Mouse (Mus musculus): ENCODE measurements around the gene Ccdc92. TPM values are rescaled to one million over a fixed set of nuclear protein-coding genes. Genes with fewer than 3 reads are reported as not detected.

Ccdc92 gene
- polyA plus RNA-seq, 1 experiment from 2014 or later, result 14.7 TPM

DNA sequence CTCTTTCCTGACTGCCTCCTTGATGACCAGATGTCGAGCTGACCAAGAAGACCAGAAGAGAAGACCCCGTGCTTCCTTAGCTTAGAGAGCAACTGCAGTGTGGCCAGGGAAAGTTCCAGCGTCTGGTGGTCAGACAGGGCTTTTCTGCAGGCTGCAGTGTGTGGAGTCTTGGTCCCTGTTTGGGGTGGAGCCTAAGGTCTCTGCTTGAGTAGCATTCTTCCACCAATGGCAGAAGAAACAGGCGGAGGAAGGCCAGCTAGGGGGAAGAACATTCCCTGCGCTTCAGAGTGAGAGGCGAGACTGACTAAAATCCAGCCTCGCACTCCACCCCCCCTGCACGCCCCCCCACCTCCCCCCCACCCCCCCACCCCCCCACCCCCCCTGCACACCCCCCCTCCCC, 33.9 kb upstream of the Ccdc92 start:
- ATAC-seq (ENCODE audit: low FRiP score) (no peak), DNase-seq (ENCODE audit: low spot score) (no peak)
- Histone ChIP-seq H3K4me2 (replicated peaks; ENCODE audit: low read depth, low read length) (no peak overlapping the region), H3K9me3 (ENCODE audit: control insufficient read depth, low read length) (no peaks in the 10 kb centered on the region), H3K4me3 (ENCODE audit: low read depth, low read length) (no peak overlapping the region), H3K36me3 (ENCODE audit: control insufficient read depth, insufficient read depth, low read length) (no peaks in the 10 kb centered on the region), H3K4me1 (replicated peaks; ENCODE audit: control insufficient read depth, insufficient read depth, low read length) (no peaks in the 10 kb centered on the region), H3K27ac (ENCODE audit: low read depth, low read length) (no peak overlapping the region), H3K9ac (ENCODE audit: low read depth, low read length) (no peak overlapping the region), H3K27me3 (ENCODE audit: control insufficient read depth, insufficient read depth, low read length) (no peaks in the 10 kb centered on the region)
- WGBS, result 37% methylated on average over 8 of the region's 8 CpGs

DNA sequence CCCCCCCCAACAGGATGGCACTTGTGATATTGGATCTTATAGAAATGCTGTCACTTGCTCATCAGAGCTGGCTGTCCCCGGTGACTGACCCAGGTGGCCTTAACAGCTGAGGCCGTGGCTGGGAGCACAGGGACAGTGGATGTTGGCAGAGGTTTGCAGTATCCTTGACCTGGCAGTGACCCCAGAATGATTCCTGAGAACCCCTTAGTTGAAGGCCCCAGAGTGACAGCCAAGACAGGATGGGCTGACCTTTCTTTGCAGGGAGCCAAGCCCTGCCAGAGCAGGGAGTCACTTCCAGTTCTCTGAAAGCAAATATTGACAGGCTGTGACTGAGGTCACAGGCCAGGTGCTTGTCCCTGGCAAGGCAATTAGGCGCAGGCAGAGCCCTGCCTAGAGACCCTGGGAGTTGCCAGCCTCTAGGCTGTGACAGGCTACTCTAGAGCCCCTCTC, 29.7 kb upstream of the Ccdc92 start:
- ATAC-seq (ENCODE audit: low FRiP score) (peak; percentile 53; the same call in 1 of the 2 replicates), DNase-seq (ENCODE audit: low spot score) (peak; percentile 27)
- no peaks in the 10 kb centered on the region for H3K9me3 ChIP-seq (ENCODE audit: control insufficient read depth, low read length)
- H3K4me2 ChIP-seq (replicated peaks; ENCODE audit: low read depth, low read length), result no peak overlapping the region
- WGBS, result 51% methylated on average over 3 of the region's 3 CpGs
- H3K9ac ChIP-seq (ENCODE audit: low read depth, low read length), result no peak overlapping the region
- H3K4me1 ChIP-seq (replicated peaks; ENCODE audit: control insufficient read depth, insufficient read depth, low read length), result no peaks in the 10 kb centered on the region
- no peak overlapping the region for H3K4me3 ChIP-seq (ENCODE audit: low read depth, low read length)
- peak overlapping the region; percentile 18; the same call in 1 of the 2 replicates for H3K27ac ChIP-seq (ENCODE audit: low read depth, low read length)
- H3K27me3 ChIP-seq (ENCODE audit: control insufficient read depth, insufficient read depth, low read length), result no peaks in the 10 kb centered on the region
- no peaks in the 10 kb centered on the region for H3K36me3 ChIP-seq (ENCODE audit: control insufficient read depth, insufficient read depth, low read length)

GRCm38 (mm10) chr5:124888661-124889060, 26.4 kb upstream of the Ccdc92 start:
- no peaks in the 10 kb centered on the region for H3K4me1 ChIP-seq (replicated peaks; ENCODE audit: control insufficient read depth, insufficient read depth, low read length)
- no peak overlapping the region for H3K4me2 ChIP-seq (replicated peaks; ENCODE audit: low read depth, low read length)
- no peaks in the 10 kb centered on the region for H3K9me3 ChIP-seq (ENCODE audit: control insufficient read depth, low read length)
- H3K4me3 ChIP-seq (ENCODE audit: low read depth, low read length), result no peak overlapping the region
- H3K36me3 ChIP-seq (ENCODE audit: control insufficient read depth, insufficient read depth, low read length), result peaks cover 2% of the 10 kb centered on the region; the same call in 1 of the 2 replicates
- ATAC-seq (ENCODE audit: low FRiP score), result no peak
- WGBS, result 91% methylated on average over 8 of the region's 8 CpGs
- H3K9ac ChIP-seq (ENCODE audit: low read depth, low read length), result no peak overlapping the region
- H3K27ac ChIP-seq (ENCODE audit: low read depth, low read length), result no peak overlapping the region
- no peaks in the 10 kb centered on the region for H3K27me3 ChIP-seq (ENCODE audit: control insufficient read depth, insufficient read depth, low read length)
- DNase-seq (ENCODE audit: low spot score), result no peak

GRCm38 (mm10) chr5:124883877-124884276, 21.7 kb upstream of the Ccdc92 start:
- Histone ChIP-seq H3K4me3 (ENCODE audit: low read depth, low read length) (no peak overlapping the region), H3K27ac (ENCODE audit: low read depth, low read length) (no peak overlapping the region), H3K9me3 (ENCODE audit: control insufficient read depth, low read length) (no peaks in the 10 kb centered on the region), H3K36me3 (ENCODE audit: control insufficient read depth, insufficient read depth, low read length) (peaks cover 5% of the 10 kb centered on the region; the same call in 1 of the 2 replicates), H3K4me1 (replicated peaks; ENCODE audit: control insufficient read depth, insufficient read depth, low read length) (no peaks in the 10 kb centered on the region; the same call in 1 of the 2 replicates), H3K4me2 (replicated peaks; ENCODE audit: low read depth, low read length) (no peak overlapping the region), H3K27me3 (ENCODE audit: control insufficient read depth, insufficient read depth, low read length) (no peaks in the 10 kb centered on the region), H3K9ac (ENCODE audit: low read depth, low read length) (no peak overlapping the region)
- 92% methylated on average over 6 of the region's 6 CpGs for WGBS
- DNase-seq (ENCODE audit: low spot score) (no peak), ATAC-seq (ENCODE audit: low FRiP score) (no peak)

DNA sequence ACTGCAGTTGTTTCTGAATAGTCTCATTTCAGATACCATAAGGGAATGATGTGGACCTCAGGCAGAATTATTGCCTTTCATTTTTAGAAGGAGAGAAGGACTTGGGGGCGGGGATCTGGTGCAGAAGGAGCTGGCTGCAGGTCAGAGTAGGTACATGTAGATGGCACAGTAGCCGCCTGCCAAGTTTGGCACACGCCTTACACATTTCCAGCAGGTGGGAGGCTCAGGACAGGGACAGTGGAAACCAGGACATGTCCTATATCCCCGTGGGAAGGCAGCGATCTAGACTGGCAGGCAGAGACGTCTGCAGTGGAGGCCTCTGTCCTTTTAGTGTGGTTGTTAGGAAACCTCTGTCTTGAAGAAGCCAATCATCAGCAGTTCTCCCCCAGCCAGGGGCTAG, 17.6 kb upstream of the Ccdc92 start:
- 0 out of 2 replicates have a peak, but pooled peaks cover 3% of the 10 kb centered on the region for H3K36me3 ChIP-seq (ENCODE audit: control insufficient read depth, insufficient read depth, low read length)

GRCm38 (mm10) chr5:124879251-124879650, 17.0 kb upstream of the Ccdc92 start:
- H3K36me3 ChIP-seq (ENCODE audit: control insufficient read depth, insufficient read depth, low read length), result 0 out of 2 replicates have a peak, but pooled peaks cover 3% of the 10 kb centered on the region

More for the DNA sequence above, 17.6 kb upstream of the Ccdc92 start:
- no peak for DNase-seq (ENCODE audit: low spot score)
- H3K27ac ChIP-seq (ENCODE audit: low read depth, low read length), result no peak overlapping the region
- 91% methylated on average over 6 of the region's 6 CpGs for WGBS
- no peaks in the 10 kb centered on the region for H3K27me3 ChIP-seq (ENCODE audit: control insufficient read depth, insufficient read depth, low read length)
- H3K4me1 ChIP-seq (replicated peaks; ENCODE audit: control insufficient read depth, insufficient read depth, low read length), result no peaks in the 10 kb centered on the region; the same call in 1 of the 2 replicates
- no peaks in the 10 kb centered on the region for H3K9me3 ChIP-seq (ENCODE audit: control insufficient read depth, low read length)
- no peak overlapping the region for H3K4me2 ChIP-seq (replicated peaks; ENCODE audit: low read depth, low read length)
- ATAC-seq (ENCODE audit: low FRiP score), result no peak
- H3K9ac ChIP-seq (ENCODE audit: low read depth, low read length), result no peak overlapping the region
- no peak overlapping the region for H3K4me3 ChIP-seq (ENCODE audit: low read depth, low read length)

GRCm38 (mm10) chr5:124873890-124874601, 11.8 kb upstream of the Ccdc92 start:
- DNase-seq (ENCODE audit: low spot score), result no peak
- no peaks in the 10 kb centered on the region for H3K4me1 ChIP-seq (replicated peaks; ENCODE audit: control insufficient read depth, insufficient read depth, low read length)
- no peak for ATAC-seq (ENCODE audit: low FRiP score)
- no peaks in the 10 kb centered on the region for H3K36me3 ChIP-seq (ENCODE audit: control insufficient read depth, insufficient read depth, low read length)
- H3K4me2 ChIP-seq (replicated peaks; ENCODE audit: low read depth, low read length), result no peak overlapping the region
- no peak overlapping the region for H3K9ac ChIP-seq (ENCODE audit: low read depth, low read length)
- no peaks in the 10 kb centered on the region for H3K9me3 ChIP-seq (ENCODE audit: control insufficient read depth, low read length)
- H3K4me3 ChIP-seq (ENCODE audit: low read depth, low read length), result no peak overlapping the region
- no peak overlapping the region for H3K27ac ChIP-seq (ENCODE audit: low read depth, low read length)
- no peaks in the 10 kb centered on the region for H3K27me3 ChIP-seq (ENCODE audit: control insufficient read depth, insufficient read depth, low read length)
- WGBS, result 88% methylated on average over 6 of the region's 6 CpGs

More at GRCm38 (mm10) chr5:124879251-124879650, 17.0 kb upstream of the Ccdc92 start:
- no peak overlapping the region for H3K4me2 ChIP-seq (replicated peaks; ENCODE audit: low read depth, low read length)
- H3K27me3 ChIP-seq (ENCODE audit: control insufficient read depth, insufficient read depth, low read length), result no peaks in the 10 kb centered on the region
- no peaks in the 10 kb centered on the region for H3K9me3 ChIP-seq (ENCODE audit: control insufficient read depth, low read length)
- no peak overlapping the region for H3K27ac ChIP-seq (ENCODE audit: low read depth, low read length)
- ATAC-seq (ENCODE audit: low FRiP score), result no peak
- WGBS, result 91% methylated on average over 4 of the region's 4 CpGs
- no peaks in the 10 kb centered on the region; the same call in 1 of the 2 replicates for H3K4me1 ChIP-seq (replicated peaks; ENCODE audit: control insufficient read depth, insufficient read depth, low read length)
- DNase-seq (ENCODE audit: low spot score), result no peak
- no peak overlapping the region for H3K4me3 ChIP-seq (ENCODE audit: low read depth, low read length)
- H3K9ac ChIP-seq (ENCODE audit: low read depth, low read length), result no peak overlapping the region

DNA sequence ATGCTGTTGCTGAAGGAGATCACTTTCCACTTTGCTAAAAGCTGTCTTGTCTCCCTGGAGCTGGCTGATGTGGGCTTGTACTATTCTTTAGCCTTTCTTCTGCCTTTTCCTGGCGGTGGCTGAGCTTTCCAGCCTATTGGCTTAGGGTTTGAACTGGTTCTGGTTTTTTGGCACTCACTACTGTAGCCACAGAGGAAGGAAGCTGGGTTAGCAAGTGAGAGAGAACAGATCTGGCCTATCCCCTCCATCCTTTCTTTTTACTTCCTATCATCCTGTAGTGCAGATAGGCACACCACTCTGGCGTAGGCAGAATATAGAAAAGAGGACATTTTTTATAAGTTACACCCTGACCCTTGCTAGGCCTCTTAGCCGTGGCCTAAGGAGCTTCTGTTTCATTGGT, 10.9 kb upstream of the Ccdc92 start:
- Histone ChIP-seq H3K4me1 (replicated peaks; ENCODE audit: control insufficient read depth, insufficient read depth, low read length) (no peaks in the 10 kb centered on the region), H3K4me3 (ENCODE audit: low read depth, low read length) (no peak overlapping the region), H3K27ac (ENCODE audit: low read depth, low read length) (no peak overlapping the region), H3K4me2 (replicated peaks; ENCODE audit: low read depth, low read length) (no peak overlapping the region), H3K27me3 (ENCODE audit: control insufficient read depth, insufficient read depth, low read length) (no peaks in the 10 kb centered on the region), H3K36me3 (ENCODE audit: control insufficient read depth, insufficient read depth, low read length) (no peaks in the 10 kb centered on the region), H3K9ac (ENCODE audit: low read depth, low read length) (no peak overlapping the region), H3K9me3 (ENCODE audit: control insufficient read depth, low read length) (no peaks in the 10 kb centered on the region)
- WGBS, result 86% methylated on average over 3 of the region's 3 CpGs
- DNase-seq (ENCODE audit: low spot score), result no peak
- ATAC-seq (ENCODE audit: low FRiP score), result no peak

GRCm38 (mm10) chr5:124872033-124872432, 9.8 kb upstream of the Ccdc92 start:
- Histone ChIP-seq H3K4me3 (ENCODE audit: low read depth, low read length) (no peak overlapping the region), H3K4me1 (replicated peaks; ENCODE audit: control insufficient read depth, insufficient read depth, low read length) (no peaks in the 10 kb centered on the region), H3K27ac (ENCODE audit: low read depth, low read length) (no peak overlapping the region), H3K27me3 (ENCODE audit: control insufficient read depth, insufficient read depth, low read length) (no peaks in the 10 kb centered on the region), H3K4me2 (replicated peaks; ENCODE audit: low read depth, low read length) (no peak overlapping the region), H3K36me3 (ENCODE audit: control insufficient read depth, insufficient read depth, low read length) (no peaks in the 10 kb centered on the region), H3K9me3 (ENCODE audit: control insufficient read depth, low read length) (no peaks in the 10 kb centered on the region), H3K9ac (ENCODE audit: low read depth, low read length) (no peak overlapping the region)
- WGBS, result 75% methylated on average over 2 of the region's 2 CpGs
- ATAC-seq (ENCODE audit: low FRiP score) (no peak), DNase-seq (ENCODE audit: low spot score) (no peak)
